Mouse (Mus musculus): ENCODE measurements around the gene Obp2b.

- no peak for TF ChIP-seq ZC3H11A (IDR thresholded peaks at IDR 0.05; ENCODE audit: borderline replicate concordance, low read depth, low read length)
- no peak for TF ChIP-seq HCFC1 (IDR thresholded peaks at IDR 0.05; ENCODE audit: borderline replicate concordance, insufficient read depth, low read length)
- TF ChIP-seq CHD2 (IDR thresholded peaks at IDR 0.05; ENCODE audit: low read depth, low read length), result no peak
- no peak for TF ChIP-seq MAFK (IDR thresholded peaks at IDR 0.05; ENCODE audit: insufficient read depth, low read depth, low read length)
Observed at GRCm38 (mm10) chr2:25775991-25776390, 39.2 kb downstream of the Obp2b start.
